Mouse (Mus musculus) layer of hippocampus, postnatal 14 days (tissue): ENCODE data around the gene Eif4g3. TPM values are rescaled to one million over a fixed set of nuclear protein-coding genes. Genes with fewer than 3 reads are reported as not detected.

ENCODE experiments used
- DNase-seq, 2 experiments: peaks; one replicate each; pipeline ENCODE4 v3.0.0; 2021 to 2022; ENCODE audit warnings: low spot score in 2 of 2, mixed read lengths in 1 of 2
- total RNA-seq, 2 experiments: library from RNA; stranded (reverse); gene quantifications; 2 replicates each; pipeline ENCODE4 v1.2.3; 2021

Eif4g3 gene
- total RNA-seq, 2 experiments from 2014 or later = 162 to 164 TPM

GRCm38 (mm10) chr4:138021651-138022050 is 28.8 kb downstream of the Eif4g3 start:
- DNase-seq = no peak

GRCm38 (mm10) chr4:138022761-138023160 is 29.9 kb downstream of the Eif4g3 start:
- no peak for DNase-seq

GRCm38 (mm10) chr4:138023403-138024100 is 30.7 kb downstream of the Eif4g3 start:
- DNase-seq = no peak

- no peak for DNase-seq
Measured at GRCm38 (mm10) chr4:138029168-138029567, 36.3 kb downstream of the Eif4g3 start.

GRCm38 (mm10) chr4:138031828-138032227 is 39.0 kb downstream of the Eif4g3 start:
- no peak for DNase-seq

GRCm38 (mm10) chr4:138033871-138034270 is 41.0 kb downstream of the Eif4g3 start:
- no peak for DNase-seq

GRCm38 (mm10) chr4:138035435-138036120 is 42.8 kb downstream of the Eif4g3 start:
- no peak for DNase-seq

GRCm38 (mm10) chr4:138037110-138037509 is 44.3 kb downstream of the Eif4g3 start:
- DNase-seq = no peak

GRCm38 (mm10) chr4:138037896-138038295 is 45.1 kb downstream of the Eif4g3 start:
- DNase-seq = no peak

GRCm38 (mm10) chr4:138038365-138039274 is 45.8 kb downstream of the Eif4g3 start:
- no peak for DNase-seq

GRCm38 (mm10) chr4:138039275-138039651 is 46.4 kb downstream of the Eif4g3 start:
- DNase-seq = peak in 1 of 2 experiments; percentile 53

GRCm38 (mm10) chr4:138040589-138040988 is 47.8 kb downstream of the Eif4g3 start:
- DNase-seq = no peak

- DNase-seq = no peak
Measured at GRCm38 (mm10) chr4:138041566-138042256, 48.9 kb downstream of the Eif4g3 start.

- no peak for DNase-seq
Measured at GRCm38 (mm10) chr4:138042257-138042589, 49.4 kb downstream of the Eif4g3 start.

- no peak for DNase-seq
Measured at GRCm38 (mm10) chr4:138042625-138043024, 49.8 kb downstream of the Eif4g3 start.

GRCm38 (mm10) chr4:138044841-138045500 is 52.1 kb downstream of the Eif4g3 start:
- DNase-seq = no peak

- no peak for DNase-seq
Measured at GRCm38 (mm10) chr4:138045809-138046208, 53.0 kb downstream of the Eif4g3 start.

GRCm38 (mm10) chr4:138046371-138046770 is 53.5 kb downstream of the Eif4g3 start:
- no peak for DNase-seq

GRCm38 (mm10) chr4:138049547-138049946 is 56.7 kb downstream of the Eif4g3 start:
- no peak for DNase-seq

GRCm38 (mm10) chr4:138051488-138051887 is 58.7 kb downstream of the Eif4g3 start:
- DNase-seq = no peak

- DNase-seq = no peak
Measured at GRCm38 (mm10) chr4:138056658-138057057, 63.8 kb downstream of the Eif4g3 start.
